Mouse (Mus musculus) frontal cortex, postnatal 14 days (tissue): ENCODE data around the gene Awat1.

Experiments
- DNase-seq, 2 experiments: peaks; one replicate each; pipeline ENCODE4 v3.0.0; 2022; ENCODE audit warnings: low spot score in 2 of 2

Gene Awat1

DNA sequence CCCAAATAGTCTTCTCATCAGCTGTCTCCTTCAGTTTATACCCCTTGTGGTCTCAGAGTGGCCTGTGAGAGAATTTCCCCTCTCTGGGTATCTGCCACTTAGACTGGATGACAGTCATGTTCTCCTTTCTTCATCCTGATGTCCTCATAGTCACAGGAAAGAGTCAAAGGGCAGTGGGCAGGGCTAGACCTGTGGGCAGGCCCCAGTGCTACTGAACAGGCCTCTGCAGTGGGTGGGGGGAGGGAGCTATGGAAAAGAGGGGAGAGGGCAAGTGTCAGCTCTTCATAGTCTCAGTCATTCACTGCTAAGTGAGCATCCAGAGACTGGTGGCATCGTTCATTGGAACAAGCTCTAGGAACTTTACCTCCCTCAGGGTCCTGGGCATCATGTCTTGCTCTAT is at the start of gene Awat1:
TSS of gene Awat1 (plus strand) at position 301 of the 400 bp plus-strand sequence.
- DNase-seq, result no peak

GRCm38 (mm10) chrX:100524471-100524870 is 47.6 kb upstream of the Awat1 start, which contains the start of gene Dgat2l6:
Gene Dgat2l6 (plus strand): TSS chrX:100524838.
- no peak for DNase-seq

- no peak for DNase-seq
Observed at GRCm38 (mm10) chrX:100556026-100556425, 16.0 kb upstream of the Awat1 start.

- no peak for DNase-seq
Observed at GRCm38 (mm10) chrX:100565696-100566095, 6.4 kb upstream of the Awat1 start.

DNA sequence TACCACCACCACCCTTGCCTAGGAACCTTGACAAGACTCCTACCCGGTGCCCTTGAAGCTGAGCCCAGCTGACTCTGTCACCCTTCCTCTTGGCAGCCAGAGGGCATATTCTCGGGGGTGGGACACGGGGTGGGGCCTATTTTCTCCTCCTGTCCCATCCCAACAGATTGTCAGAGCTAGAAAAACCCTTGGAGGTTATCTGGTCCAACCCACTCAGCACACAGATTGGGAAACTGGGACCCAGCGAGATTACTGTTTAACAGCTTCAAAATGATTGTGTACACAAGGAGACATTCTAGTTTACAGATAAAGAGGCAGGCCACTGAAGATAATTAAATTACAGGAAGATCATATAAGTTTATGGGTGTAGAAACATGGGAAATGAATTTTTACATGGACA is 22.7 kb downstream of the Awat1 start, which contains the start of gene P2ry4:
TSS of gene P2ry4 (minus strand) at position 79 of the 400 bp plus-strand sequence.
- no peak for DNase-seq

DNA sequence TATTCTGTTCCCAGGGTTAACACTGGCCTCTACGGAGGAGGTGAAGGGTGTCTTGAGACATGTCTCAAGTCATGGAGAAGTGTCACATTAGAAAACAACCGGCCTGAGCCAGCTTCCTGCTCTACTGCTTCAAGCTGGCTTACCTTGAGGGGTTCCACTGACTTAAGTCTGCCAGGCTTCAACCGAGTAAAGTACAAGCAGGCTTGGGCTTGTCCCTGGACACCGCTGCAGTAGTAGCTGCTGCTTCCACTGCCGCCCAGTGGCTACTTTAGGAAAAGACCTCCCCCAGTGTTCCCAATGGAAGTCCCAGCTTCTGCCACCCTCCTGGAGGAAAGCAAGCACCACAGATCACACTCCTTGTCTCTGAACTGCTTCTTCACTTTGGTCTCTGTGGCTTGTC is 25.4 kb downstream of the Awat1 start:
- peak; percentile 14 to 36 for DNase-seq

GRCm38 (mm10) chrX:100599755-100600154 is 27.7 kb downstream of the Awat1 start:
- no peak for DNase-seq

GRCm38 (mm10) chrX:100605314-100605713 is 33.3 kb downstream of the Awat1 start, which contains the start of gene Arr3:
Gene Arr3 (plus strand): TSS chrX:100605497.
- no peak for DNase-seq

DNA sequence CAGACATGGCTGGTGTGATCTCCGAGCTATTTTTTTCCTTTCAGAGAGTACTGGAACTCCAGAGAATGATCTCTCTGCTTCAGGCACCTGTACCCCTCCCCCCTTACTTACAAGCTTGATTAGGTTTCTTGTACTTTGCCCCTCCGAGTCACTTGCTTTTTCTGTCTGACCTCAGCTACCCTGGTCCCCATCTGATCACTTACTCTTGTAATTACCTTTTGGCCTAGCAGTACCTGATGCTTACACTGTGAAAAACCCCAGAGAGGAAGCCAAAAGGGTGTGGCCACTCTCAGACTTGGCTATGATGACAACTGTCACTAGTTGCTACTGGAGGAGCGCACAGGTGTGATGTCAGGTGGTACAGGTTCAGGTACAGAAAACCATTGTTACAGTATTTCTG is 46.4 kb downstream of the Awat1 start:
- DNase-seq, result no peak

- DNase-seq, result no peak
Observed at GRCm38 (mm10) chrX:100621366-100621765, 49.3 kb downstream of the Awat1 start.

GRCm38 (mm10) chrX:100624242-100624641 is 52.2 kb downstream of the Awat1 start:
- no peak for DNase-seq

GRCm38 (mm10) chrX:100625146-100625545 is 53.1 kb downstream of the Awat1 start:
- DNase-seq, result no peak

- no peak for DNase-seq
Observed at GRCm38 (mm10) chrX:100625546-100625801, 53.4 kb downstream of the Awat1 start, which contains the start of gene Kif4. Gene Kif4 (plus strand): TSS chrX:100625737.

GRCm38 (mm10) chrX:100625802-100626793 is 54.0 kb downstream of the Awat1 start, which contains the start of gene Pdzd11:
Gene Pdzd11 (minus strand): TSS chrX:100626568.
- peak; percentile 81 to 82 for DNase-seq
